Mouse (Mus musculus): ENCODE data around the gene Gm2916.
"Not testable (repeated sequence)": the region's sequence is repeated elsewhere in the genome, so short reads cannot be mapped to it uniquely, and the experiment has no call there.

The Gm2916 gene

DNA sequence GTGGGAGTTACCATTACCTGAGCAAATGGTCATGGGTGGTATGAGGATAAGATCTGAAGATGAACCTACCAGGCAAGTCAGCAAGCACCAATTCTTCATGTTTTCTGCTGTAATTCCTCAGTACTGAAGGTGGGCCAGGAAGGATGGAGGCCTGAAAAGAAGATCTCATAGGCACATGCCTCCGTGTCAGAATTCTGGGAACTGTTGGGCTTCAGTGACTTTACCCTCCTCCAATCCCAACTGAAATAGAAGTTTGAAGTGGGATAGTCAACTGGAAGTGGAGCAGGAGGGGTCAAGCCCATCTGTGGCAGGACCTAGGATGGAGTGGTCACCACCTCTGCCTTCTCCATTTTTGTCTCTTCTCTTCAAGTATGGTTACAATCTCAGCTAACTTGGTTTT, at the start of gene Gm2916:
TSS of gene Gm2916 (plus strand) at position 301 of the 400 bp plus-strand sequence.
- DNase-seq (ENCODE audit: low read depth in 2 of 2, low spot score in 2 of 2) = not testable (repeated sequence)

- DNase-seq (ENCODE audit: low read depth in 2 of 2, low spot score in 2 of 2) = not testable (repeated sequence)
Measured at GRCm38 (mm10) chr14:3845945-3846344, 38.0 kb upstream of the Gm2916 start, which contains the start of gene Gm3033. Gene Gm3033, plus strand, starts transcription at chr14:3846245.

GRCm38 (mm10) chr14:3931456-3931855, 47.5 kb downstream of the Gm2916 start, which contains the start of gene Gm3029:
Gene Gm3029, plus strand, starts transcription at chr14:3931756.
- DNase-seq (ENCODE audit: low read depth in 2 of 2, low spot score in 2 of 2) = not testable (repeated sequence)

GRCm38 (mm10) chr14:3963247-3963646, 79.3 kb downstream of the Gm2916 start, which contains the start of gene Gm3095:
Gene Gm3095, plus strand, starts transcription at chr14:3963547.
- DNase-seq (ENCODE audit: low read depth in 2 of 2, low spot score in 2 of 2) = not testable (repeated sequence)

Measured in CD8-positive naive resting alpha-beta T cell, adult 2 months (primary cell).